Mouse (Mus musculus) urinary bladder, postnatal 4 days (tissue): Measurements from ENCODE around the gene Cic.
"Not testable (repeated sequence)": the region's sequence is repeated elsewhere in the genome, so short reads cannot be mapped to it uniquely, and the experiment has no call there.

ENCODE experiments used
- DNase-seq, 2 experiments: peaks; one replicate each; pipeline ENCODE4 v3.0.0; 2021 to 2022; ENCODE audit warnings: low spot score in 2 of 2

The Cic gene

GRCm38 (mm10) chr7:25305956-25306613 is 38.6 kb downstream of the Cic start, which contains the start of gene Tmem145:
Gene Tmem145 (plus strand): TSS chr7:25306106.
- DNase-seq: peak in 1 of 2 experiments; percentile 28

- DNase-seq: no peak
These were observed 39.1 kb downstream of the Cic start for GRCm38 (mm10) chr7:25306614-25306996.

- no peak for DNase-seq
These were observed 41.3 kb downstream of the Cic start for GRCm38 (mm10) chr7:25308702-25309318.

DNA sequence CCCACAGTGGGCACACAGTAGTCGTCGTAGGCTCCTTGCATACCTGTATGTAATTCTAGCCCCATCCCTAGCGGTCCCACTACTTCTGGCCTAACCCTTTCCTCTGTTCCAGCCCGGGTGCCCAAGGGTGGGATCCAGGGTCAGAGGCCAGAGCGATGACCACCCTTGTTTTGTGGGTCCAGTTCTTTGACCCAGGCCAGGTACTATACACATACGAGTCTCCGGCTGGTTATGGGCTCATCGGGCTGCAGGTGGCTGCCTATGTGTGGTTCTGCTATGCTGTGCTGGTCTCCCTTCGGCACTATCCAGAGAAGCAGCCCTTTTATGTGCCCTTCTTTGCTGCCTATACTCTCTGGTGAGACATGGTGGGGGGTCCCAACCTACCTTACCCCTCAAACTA is 41.9 kb downstream of the Cic start:
- DNase-seq: no peak

- no peak for DNase-seq
These were observed 43.7 kb downstream of the Cic start for GRCm38 (mm10) chr7:25311193-25311592.

GRCm38 (mm10) chr7:25313325-25313724 is 45.8 kb downstream of the Cic start:
- DNase-seq: no peak

- no peak for DNase-seq
These were observed 47.3 kb downstream of the Cic start for GRCm38 (mm10) chr7:25314606-25315305.

DNA sequence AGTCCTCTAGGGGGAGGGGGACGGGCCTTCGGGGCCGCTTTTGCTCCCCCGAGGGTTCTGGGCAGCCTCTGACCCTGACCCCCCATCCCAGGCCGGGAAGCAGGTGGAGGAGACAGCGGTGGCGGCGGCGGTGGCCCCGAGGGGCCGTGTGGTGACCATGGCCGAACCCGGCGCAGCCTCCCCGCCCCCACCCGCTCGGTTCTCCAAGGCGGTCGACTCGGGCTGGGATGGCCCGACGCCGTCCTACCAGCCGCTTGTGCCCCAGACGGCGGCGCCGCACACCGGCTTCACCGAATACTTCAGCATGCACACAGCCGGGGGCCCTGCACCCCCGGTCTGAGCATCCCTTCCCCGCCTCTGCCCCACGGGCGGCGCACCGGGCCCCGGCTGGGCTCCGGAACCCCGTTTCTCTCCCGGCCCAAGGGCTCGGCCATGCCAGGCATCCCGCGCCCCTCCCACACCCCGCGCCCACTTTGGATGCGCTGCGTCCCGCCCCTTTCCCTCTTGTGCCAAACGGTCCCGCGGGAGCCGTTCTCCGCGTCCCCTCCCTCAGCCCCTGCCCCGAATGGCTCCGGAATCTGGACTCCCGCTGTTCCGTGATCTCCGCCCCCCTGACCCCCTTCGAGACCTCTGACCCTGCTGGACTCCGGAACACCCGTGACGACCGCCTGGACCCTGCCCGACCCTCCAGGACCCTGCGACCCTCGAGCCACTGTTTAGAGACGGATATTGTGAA is 48.0 kb downstream of the Cic start:
- no peak for DNase-seq

DNA sequence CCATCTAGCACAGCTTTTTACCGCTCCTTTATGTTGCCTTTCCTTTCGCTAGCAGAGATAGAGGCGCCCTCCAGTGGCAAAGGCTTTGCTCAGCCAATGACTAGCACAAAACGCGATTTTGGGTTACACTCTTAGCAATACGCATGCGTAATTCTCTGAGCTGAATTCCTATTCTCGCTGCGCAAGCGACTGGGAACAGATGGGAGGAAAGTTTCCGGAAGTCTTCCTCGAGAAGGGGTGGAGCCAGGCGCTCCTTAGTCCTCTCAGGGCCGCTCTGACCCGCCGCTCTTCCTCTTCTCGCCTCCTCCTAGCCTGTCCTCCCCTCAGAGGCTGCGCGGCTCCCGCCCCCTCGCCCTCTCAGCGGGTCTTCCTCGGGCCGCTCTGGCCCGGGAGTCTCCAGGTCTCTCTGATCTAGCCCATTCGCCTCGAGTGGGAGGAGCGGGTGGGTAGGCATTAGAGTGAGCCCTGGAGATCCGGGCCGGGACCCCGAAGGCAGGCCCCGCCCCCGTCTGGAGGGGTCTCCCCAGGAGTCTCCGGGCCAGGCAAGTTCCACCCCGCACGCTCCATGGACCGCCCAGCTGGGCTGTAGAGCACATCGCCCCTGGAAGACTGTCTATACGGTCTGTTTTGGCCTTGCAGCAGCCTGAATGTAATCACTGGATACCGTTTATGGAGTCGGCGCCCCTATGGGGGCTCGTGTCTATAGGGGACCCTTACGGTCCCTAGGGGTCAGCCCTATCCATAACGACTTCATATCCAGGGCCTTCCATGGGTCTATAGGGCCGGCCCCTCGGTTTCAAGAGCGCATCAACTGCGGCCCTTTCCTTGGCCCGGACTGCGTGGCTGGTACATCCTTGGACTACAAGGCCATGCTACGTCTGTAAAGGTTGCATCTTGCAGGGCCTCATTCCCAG is 49.3 kb downstream of the Cic start, which contains the start of gene Megf8:
Megf8 (plus strand) TSS at position 633 of the 914 bp plus-strand sequence.
- DNase-seq: peak; percentile 92 to 95

GRCm38 (mm10) chr7:25317446-25317999 is 50.0 kb downstream of the Cic start:
- DNase-seq: no peak

DNA sequence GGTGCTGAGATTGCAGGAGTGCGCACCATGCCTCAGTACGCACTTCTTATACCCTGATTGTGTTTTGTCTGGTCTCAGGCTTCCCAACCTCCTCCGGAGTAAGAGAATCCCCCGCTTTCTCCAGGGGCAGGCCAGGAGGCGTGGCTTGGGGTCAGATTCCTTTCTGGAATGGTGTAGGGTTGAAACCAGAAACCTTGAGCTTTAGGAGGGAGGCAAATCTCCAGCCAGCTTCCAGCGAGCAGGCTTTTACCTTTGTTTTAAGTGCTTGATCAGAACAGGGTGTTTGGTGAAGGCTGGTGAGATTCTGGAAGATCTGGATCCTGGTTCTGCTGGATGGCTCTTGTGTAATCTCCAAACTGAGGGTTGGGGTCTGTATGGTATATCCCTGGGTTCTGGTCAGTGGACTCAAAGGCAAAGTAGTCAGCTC is 54.6 kb downstream of the Cic start:
- peak; percentile 62 to 75 for DNase-seq

DNA sequence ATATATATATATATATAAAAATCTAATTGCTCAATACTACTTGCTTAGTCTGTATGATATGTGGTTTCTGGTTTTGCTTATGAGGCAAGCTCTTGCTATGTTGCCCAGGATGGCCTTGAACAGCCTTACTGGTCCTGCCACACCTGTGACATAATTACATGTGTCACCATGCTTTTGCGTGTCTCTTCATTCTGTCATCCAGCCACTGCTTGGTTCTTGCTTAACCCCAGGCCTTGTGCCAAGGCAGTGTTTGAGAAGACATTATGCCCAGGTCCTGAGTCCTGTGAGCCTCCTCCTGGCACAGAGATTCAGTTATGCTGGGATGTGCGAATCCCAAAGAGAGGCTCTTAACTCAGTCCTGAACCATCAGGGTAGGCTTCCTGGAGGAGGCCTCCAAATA is 55.7 kb downstream of the Cic start:
- DNase-seq: no peak

DNA sequence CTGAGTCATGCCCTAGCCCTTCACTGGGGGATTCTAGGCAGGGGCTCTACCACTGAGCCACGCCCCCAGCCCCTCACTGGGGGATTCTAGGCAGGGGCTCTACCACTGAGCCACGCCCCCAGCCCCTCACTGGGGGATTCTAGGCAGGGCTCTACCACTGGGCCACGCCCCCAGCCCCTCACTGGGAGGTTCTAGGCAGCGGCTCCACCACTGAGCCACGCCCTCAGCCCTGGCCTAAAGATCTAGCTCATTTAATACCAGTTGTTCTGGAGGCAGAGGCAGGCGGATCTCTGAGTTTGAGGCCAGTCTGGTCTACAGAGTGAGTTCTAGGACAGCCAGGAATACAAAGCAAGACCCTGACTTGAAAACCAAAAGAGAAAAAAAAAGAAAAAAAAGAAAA is 57.9 kb downstream of the Cic start:
- not testable (repeated sequence) for DNase-seq

DNA sequence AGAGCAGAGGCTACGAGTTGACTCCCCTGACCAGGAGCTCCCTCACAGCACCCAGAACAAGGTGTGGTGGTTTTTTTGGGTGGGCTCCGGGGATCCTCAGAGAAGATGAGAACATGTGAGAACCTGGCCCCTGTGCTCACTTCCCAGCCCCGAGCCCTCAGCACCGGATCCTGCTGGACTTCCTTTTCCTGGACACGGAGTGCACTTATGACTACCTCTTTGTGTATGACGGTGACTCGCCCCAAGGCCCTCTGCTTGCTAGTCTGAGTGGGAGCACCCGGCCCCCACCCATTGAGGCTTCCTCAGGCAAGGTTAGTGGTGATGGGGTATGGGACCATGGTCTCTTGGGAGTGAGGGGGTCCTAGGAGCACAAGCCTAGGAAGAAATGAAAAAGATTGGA is 58.7 kb downstream of the Cic start:
- DNase-seq: no peak

GRCm38 (mm10) chr7:25333596-25334307 is 66.2 kb downstream of the Cic start:
- peak in 1 of 2 experiments; percentile 58 for DNase-seq

DNA sequence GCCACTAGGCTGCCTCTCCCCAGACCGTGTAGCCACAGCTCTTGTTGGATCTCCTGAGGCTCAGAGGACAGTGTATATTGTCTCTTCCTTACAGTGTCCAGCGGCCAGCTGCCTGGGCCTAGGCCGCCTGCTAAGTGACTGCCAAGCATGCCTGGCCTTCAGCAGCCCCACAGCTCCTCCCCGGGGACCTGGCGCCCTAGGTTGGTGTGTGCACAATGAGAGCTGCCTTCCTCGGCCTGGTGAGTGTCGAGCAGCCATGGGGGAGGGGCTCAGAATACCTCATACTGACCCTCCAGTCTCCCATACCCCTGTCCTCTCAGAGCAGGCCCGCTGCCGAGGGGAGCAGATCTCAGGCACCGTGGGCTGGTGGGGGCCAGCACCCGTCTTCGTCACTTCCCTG is 67.0 kb downstream of the Cic start:
- no peak for DNase-seq

- DNase-seq: no peak
These were observed 71.8 kb downstream of the Cic start for GRCm38 (mm10) chr7:25339329-25339728.

GRCm38 (mm10) chr7:25341000-25341784 is 73.7 kb downstream of the Cic start:
- DNase-seq: no peak
